Mouse (Mus musculus): ENCODE data around the gene Elp4. TPM values are rescaled to one million over a fixed set of nuclear protein-coding genes. Genes with fewer than 3 reads are reported as not detected.

Elp4 gene
- total RNA-seq, 2 experiments from 2014 or later: 16.3 to 16.7 TPM

DNA sequence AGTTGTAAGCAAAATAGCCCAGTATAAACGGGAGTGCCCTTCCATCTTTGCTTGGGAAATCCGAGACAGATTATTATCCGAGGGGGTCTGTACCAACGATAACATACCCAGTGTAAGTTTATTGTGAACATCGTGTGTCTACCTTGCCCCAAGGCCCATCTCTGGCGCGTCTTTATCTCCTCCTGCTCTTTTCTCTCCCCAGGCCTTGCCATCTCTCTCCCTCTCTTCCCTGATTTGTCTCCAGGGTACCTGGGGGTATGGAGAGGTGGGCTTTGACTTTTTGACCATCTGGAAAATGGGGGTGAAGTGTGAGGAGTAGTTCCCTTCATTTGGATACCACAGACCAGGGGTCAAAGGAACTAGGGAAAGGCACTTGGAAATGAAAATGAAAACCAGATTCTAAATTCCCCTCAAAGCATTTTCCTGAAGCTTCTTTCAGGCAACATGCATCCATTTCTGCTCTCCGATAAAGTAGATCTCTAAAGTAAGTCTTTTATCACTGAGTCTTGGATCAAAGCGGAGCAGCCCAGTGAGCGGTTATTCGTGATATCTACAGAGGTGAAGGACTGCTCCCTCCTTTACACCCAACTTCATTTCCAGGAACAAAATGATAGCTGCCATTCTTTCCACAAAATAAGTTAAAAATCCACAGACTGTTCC, 219.2 kb downstream of the Elp4 start:
- DNase-seq (ENCODE audit: low spot score in 2 of 2): no peak

DNA sequence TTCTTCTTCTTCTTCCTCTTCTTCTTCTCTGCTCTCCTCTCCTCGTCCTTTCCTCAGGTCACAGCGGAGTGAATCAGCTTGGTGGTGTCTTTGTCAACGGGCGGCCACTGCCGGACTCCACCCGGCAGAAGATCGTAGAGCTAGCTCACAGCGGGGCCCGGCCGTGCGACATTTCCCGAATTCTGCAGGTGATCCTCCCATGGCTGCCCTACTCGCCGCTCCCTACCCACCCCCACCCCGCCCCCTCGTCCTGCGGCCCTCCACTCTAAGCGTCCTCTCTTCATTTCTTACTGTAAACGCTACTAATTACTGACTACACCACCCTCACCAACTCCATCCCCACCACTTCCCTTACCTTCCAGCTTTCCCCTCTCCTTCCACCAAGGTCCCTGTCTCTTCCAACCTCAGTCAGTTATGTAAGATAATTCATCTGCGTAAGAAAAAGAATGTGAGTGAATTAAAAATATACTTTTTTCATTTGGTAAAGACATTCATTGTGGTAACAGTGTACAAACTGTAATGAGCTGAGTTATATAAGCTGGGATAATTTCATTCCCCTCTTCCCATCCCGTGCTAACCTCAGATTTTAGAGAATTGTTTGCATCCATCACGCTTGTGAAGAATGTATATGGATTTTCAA, 220.5 kb downstream of the Elp4 start:
- DNase-seq (ENCODE audit: low spot score in 2 of 2): no peak

DNA sequence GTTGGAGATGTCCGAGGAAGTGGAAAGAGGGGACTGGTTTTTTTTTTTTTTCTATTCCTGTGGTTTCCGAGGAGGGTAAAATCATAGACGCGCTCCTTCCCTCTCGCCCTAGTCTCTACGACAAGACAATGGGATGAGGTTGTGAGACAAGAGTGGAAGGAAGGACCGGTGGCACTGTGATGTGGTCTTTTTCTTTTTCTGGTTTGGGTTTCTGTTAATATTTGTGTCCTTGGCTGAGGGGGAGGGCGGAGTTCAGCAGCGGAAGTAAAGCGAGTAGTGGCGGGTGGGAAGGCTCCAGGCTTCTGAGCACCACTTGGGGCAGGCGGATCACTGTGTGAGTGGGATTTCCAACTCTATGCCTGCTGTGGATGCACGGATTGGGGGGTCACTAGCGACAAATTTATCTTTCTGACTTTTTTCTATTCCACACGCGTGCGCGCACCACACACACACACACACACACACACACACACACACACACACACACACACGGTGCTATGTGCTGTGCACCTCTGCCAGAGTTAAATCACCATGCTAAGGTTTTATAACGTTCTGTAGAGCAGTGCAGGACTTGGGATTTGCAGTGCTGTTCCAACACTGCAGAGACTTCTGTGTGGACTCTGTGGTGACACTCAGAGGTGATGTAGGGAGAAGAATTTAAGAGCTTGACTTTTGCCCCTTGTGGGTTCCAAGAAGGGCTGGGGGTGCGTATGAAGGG, 221.6 kb downstream of the Elp4 start:
- DNase-seq (ENCODE audit: low spot score in 2 of 2): no peak

DNA sequence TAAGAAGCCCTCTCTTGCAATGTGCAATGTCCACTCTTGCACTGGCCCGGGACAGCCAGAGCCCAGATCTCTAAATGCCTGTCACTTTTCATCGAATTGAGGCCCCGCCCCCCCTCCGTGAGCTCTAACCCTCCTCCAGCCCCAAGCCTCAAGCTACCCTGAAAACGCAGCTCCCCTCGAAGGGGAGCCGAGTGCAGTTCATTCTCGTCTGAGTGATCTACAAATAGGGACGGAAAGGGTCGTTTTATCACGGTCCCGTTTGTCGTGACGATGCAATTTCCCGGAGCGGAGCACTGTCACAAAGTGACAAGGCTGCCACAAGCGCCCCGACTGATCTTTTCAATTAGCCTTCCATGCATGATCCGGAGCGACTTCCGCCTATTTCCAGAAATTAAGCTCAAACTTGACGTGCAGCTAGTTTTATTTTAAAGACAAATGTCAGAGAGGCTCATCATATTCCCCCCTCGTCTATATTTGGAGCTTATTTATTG, 222.3 kb downstream of the Elp4 start:
- DNase-seq (ENCODE audit: low spot score in 2 of 2): no peak

DNA sequence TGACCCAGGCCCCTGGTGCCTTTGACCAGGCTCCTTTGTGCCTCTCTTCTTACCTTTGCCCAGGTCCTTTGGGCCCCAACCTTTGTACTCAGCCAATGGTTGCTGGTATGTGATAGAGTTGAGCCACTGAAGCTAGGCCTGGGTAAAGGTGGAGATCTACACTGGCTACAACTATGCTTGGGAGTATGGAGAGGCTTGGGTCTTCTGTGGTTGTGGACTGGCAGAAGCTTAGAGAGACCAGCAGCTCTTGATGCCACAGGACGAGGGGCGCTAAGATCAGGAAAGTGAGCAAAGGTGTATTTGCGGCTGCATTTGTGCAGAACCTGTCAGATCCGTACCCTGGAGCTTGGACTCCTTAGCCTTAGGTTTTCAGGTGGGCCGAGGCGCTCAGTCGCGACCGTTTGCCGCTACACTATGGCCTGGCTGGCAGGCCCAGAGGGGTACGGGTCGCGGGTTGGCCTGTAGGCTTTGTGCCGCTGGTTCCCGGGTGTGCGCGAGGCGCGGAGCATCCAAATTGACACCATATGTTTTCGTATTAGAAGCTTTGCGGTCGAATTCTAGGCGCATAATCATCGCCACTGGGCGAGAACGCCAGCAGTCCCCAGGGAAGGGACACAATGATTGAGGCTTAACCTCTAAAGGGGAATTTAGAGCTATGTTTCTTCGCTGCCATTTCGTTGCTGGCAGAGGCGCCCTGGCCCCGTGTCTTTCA, 223.2 kb downstream of the Elp4 start:
- DNase-seq (ENCODE audit: low spot score in 2 of 2): no peak

DNA sequence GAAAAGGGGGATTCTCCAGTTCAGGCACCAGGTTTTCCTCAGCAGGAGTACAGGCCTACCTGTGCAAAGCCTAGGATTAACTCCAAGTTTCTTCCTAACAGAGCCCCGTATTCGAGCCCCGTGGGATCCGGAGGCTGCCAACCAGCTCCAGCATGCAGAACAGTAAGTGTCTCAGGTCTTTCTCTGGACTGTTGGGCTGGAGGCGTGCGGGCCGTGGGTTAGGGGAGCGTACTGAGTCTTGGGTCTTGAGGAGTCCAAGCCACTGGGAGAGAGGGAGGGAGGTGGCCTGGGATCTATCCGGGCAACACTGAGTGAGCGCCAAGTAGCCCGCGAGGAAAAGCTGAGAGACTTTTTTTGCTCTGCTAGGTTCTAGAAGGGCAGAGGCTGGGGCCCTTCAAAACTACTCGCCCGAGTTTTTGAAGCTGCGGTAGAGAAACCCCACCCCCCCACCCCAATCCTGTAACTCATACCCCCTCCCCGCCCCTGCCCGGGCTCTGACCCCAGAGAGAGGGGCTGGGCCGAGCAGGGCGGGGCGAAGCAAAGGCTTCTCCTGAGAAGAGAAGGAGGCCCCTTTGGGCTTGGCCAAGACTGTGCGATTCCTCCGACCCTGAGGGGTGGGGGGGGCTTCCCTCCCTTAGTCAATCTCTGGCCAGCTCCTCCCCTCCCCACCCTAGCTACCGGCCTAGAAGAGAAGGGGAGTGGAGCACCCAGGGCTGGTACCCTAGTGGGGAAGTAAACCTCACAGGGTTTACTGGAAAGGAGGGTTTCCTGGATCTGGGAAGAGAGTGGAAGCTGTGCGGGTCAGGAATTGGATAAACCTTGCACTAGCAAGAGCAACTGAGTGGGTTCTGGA, 224.0 kb downstream of the Elp4 start:
- DNase-seq (ENCODE audit: low spot score in 2 of 2): no peak

DNA sequence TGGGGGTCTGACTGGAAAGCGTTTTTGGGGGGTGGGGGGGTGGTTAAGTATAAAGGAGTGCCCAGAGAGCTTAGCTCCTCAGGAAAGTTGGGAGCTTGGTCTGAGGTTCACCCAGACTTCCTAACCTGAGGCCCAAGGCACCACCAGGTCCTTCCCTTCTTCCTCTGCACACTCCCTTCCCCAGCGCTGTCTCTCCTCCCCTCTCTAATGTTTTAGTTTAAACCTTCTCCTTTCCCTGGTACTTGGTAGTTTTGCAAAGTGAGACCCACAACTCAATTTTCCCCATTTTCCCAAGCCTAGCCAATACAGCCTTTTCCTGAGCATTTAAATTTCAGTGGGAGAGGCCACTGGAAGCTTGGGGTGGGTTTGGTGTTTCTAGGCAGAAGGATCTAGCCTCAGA, 225.0 kb downstream of the Elp4 start:
- no peak for DNase-seq (ENCODE audit: low spot score in 2 of 2)

DNA sequence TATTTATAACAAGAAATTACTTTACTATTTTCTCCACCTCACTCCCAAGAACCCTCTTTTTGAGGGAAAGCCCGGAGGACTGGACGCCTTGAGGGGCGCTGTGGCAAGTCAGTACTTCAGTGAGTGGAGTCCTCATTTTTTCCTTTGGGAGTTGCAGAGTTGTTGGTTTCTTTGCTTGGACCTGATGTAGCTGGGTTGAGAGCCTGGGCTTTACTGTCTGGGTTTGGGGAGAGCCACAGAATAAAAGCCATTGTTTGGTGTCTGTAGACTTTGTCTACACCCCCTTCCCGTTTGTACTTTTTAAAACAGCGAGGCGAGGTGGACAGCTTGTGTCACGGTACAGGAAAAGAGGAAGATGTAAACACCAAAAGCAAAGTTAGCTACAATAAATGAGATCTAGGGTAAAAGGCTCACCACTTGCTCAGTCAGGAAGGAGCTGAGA, 225.5 kb downstream of the Elp4 start:
- no peak for DNase-seq (ENCODE audit: low spot score in 2 of 2)

DNA sequence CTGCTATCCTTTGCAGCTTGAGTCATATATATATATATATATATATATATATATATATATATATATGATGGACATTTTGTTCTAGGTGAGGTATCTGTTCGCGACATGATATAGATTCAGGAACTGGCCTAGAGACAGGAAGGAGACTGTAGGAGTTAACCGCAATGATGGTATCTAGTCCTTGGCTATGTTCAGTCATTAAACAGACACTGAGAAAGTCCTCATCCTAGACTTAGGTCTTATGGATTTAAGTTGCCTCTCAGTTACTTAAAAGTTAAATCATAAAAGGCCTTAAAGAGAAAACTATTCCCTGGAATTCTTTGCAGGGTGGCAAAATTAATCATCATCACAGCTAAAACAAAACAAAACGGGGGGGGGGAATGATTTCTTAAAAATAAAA, 226.1 kb downstream of the Elp4 start:
- no peak for DNase-seq (ENCODE audit: low spot score in 2 of 2)

DNA sequence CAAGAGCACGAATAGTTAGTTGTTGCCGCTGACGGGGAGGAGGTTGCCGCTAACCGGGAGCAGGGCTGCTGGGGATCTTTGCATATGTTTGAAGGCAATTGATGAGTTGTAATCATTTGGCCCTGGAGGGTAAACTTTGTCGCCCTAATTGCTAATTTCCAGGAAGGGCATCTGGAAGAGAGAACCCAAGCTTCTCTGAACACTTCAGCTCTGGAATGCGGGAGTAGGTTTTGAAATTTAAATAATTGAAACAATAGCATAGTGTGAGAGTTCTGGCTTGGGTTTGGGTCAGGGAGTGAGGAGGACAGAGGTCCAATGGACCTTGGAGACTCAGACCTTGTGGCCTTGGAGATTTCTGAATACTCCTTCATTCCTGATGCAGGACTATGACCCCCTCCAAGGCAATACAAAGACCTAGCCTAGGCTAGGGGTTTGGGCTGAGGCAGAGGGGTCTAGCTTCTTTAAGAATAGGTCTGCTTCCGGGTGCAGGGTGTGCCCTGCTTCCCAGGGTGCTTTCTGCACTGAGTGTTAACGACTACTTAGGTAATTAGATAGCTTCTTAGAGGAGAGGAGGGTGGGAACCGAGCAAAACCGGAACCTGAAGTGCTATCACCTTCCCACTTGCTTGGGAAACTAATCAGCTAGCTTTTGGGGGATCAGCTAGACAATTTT, 226.8 kb downstream of the Elp4 start:
- DNase-seq (ENCODE audit: low spot score in 2 of 2): no peak

DNA sequence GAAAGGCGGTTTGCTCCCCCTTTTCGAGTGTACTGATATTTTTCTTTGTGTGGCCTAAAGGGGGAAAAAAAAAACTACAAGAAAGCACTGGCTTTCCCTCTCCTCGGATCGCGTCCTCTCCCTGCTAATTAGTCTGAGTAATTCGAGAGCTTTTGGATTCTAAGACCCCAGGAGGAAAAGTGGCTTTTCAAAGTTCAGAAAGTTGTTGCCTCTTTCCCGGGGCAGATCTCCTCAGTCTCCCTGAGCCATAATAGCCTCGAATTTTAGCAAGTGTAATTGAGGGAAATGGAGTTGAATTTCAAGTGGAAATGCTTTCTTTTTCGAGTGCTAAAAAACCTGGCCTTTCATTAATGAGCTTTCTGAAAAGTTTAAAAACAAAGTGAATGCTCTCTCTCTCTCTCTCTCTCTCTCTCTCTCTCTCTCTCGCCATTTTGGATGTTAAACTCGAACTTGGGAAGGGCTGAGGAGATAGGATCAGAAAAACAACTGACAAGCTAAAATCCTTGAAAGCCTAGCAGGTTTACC, 227.4 kb downstream of the Elp4 start:
- no peak for DNase-seq (ENCODE audit: low spot score in 2 of 2)

DNA sequence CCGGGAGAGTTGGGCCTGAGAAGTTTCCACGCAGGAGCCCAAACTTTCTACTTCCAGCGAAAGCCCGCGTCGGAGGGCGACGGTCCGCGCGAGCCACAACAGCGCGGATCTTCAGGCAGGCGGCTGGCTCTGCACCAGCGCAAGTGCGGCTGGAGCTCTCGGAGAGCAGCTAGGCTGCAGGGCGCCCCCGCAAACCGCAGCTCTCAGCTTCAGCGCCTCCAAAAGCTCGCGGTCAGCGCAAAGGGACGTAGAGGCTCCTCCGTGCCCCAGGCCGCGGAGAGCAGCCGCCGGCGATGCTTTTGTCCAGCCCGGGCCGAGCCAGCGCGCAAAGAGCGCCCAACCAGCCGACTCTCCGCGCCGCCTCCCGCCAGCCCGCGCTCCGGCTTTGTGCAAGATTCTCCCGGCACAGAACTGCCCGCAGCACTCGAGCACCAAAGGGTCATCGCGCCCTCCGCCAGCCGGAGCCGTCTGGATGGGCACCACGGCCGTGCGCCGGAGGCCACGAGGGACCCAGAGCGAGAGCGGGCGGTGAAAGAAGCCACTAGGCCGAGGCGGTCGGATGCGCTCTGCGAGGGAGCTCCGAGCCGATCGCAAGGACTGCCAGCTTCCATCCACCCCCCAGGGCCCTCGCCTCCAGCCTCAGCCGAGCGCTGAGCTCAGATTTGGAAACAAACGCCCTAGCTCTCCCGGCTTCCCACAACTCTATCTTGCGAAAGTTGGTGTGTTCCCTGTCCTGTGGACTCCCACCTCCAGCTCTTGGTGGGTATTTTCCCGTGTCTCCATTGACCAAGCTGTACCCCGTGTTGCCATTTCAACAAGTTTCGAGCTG, 228.1 kb downstream of the Elp4 start:
- peak in 1 of 2 experiments; percentile 66 for DNase-seq (ENCODE audit: low spot score in 2 of 2)

DNA sequence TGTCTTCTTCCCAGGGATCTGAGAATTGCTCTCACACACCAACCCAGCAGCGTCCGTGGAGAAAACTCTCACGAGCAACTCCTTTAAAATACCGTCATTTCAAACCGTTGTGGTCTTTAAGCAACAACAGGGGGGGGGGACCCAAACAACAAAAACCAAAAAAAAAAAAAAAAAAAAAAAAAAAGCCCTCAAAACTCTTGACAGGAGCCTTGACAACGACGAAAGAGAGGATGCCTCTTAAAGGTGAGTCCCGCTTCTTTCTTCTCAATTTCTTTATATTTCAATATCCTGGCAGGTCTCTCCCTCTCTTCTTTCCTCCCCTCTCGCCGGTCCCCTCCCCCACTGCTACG, 228.7 kb downstream of the Elp4 start:
- DNase-seq (ENCODE audit: low spot score in 2 of 2): no peak

DNA sequence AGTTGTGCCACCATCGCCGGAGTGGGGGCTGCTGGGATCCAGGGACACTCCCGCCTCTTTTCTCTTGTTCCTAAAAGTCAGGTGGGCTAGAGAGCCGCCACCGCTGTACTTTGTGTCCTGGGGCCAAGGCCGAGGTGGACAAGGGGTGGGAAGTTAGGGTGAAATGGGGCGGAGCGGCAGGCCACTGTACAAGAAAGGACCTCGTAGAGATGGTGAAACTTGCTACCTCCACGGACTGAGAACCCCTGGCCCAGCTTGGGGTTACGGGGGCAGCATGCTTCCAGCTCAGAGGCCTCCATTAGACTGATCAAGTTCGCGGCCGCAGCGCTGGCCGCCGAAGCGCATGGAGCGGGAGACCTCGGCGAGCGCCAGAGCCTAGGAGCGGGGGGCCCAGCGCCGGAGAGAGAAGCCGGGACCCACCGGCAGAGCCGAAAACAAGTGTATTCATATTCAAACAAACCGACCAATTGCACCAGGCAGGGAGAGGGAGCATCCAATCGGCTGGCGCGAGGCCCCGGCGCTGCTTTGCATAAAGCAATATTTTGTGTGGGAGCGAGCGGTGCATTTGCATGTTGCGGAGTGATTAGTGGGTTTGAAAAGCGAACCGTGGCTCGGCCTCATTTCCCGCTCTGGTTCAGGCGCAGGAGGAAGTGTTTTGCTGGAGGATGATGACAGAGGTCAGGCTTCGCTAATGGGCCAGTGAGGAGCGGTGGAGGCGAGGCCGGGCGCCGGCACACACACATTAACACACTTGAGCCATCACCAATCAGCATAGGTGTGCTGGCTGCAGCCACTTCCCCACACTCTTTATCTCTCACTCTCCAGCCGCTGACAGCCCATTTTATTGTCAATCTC, 229.3 kb downstream of the Elp4 start:
- peak in 1 of 2 experiments; percentile 52 for DNase-seq (ENCODE audit: low spot score in 2 of 2)

DNA sequence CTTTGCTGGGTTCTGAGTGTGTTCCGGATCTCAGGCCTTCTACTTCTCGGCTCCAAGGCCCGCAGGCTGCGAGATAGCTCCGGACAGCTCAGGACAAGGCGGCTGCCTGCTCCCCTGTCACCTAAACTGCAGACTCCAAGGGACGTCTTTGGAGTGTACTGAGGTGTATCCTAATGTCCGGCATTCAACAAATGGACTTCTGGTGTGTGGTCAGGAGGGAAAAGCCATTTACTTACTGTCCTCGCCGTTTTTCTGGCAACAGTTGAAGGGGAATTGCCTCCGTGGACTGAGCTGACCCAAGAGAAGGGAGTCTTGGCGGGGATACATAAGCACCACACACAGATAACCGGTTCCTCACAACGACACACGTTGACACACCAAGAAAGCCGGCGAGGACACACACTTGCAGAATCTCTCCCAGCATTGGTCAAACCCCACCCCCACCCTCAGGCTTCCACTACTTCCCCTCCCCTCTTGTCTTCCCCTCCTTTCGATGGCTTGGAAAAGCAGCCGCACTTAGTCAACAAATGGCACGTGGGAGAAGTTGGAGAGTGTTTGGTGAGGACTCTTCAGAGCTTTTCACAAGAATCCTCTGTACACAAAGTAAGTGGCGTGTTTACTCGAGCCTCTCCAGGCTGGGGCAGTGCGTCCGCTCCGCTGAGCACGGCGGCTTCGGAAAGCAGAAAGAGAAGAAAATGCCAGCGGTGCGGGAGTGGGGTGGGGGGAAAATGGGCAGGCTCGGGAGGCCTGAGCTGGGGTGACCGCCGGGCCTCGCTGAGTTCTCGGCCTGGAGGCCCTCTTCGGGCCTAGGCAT, 230.1 kb downstream of the Elp4 start:
- no peak for DNase-seq (ENCODE audit: low spot score in 2 of 2)

DNA sequence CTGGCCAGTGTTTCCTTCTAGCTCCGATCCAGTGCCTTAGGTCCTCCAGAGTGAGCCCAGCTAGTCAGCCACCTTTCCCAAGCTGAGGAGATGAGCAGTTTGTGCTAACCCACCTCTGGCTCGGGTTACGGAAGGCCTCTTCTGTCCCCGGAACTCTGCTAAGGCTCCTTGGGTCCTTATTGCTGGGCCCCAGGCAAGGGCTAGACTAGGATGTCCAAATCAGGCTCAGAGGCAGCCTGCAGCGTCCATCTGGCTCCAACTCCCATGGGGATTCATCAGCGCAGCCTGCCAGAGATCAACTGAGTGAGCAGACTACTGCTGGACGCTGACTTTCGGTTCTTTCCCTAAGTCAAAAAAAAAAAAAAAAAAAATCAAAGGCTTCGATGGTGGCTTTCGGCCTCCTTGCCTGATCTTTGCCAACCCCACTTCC, 230.7 kb downstream of the Elp4 start:
- DNase-seq (ENCODE audit: low spot score in 2 of 2): no peak

DNA sequence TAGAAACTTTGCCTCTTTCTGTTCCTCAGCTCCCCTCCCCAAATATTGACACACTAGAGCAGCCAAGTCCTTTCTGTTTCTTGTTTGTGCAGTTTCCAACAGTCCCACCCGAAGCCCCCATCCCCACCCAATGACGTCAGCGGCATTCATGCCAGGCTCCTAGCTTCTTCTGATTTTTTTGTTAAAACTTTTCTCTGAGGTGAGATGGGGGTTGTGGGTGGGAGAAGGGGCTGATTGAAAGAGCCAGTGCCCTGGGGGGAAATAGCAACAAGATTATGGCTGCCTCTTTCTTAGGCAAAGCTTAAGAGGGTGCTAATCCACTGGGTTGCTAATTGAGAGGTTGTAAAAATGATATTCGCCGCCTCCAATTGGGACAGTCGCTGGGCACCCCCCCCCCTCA, 231.3 kb downstream of the Elp4 start:
- DNase-seq (ENCODE audit: low spot score in 2 of 2): no peak

Data from gastrocnemius, postnatal 4 days (tissue).